Mouse (Mus musculus) kidney, adult 9 months (tissue): ENCODE results near the gene Tnfsf13b.
A peak's percentile ranks its signal among the peaks of the same experiment; 100 is the strongest.

Experiments
- DNase-seq: peaks from one replicate; pipeline ENCODE4 v3.0.0; 2022

Tnfsf13b gene

DNA sequence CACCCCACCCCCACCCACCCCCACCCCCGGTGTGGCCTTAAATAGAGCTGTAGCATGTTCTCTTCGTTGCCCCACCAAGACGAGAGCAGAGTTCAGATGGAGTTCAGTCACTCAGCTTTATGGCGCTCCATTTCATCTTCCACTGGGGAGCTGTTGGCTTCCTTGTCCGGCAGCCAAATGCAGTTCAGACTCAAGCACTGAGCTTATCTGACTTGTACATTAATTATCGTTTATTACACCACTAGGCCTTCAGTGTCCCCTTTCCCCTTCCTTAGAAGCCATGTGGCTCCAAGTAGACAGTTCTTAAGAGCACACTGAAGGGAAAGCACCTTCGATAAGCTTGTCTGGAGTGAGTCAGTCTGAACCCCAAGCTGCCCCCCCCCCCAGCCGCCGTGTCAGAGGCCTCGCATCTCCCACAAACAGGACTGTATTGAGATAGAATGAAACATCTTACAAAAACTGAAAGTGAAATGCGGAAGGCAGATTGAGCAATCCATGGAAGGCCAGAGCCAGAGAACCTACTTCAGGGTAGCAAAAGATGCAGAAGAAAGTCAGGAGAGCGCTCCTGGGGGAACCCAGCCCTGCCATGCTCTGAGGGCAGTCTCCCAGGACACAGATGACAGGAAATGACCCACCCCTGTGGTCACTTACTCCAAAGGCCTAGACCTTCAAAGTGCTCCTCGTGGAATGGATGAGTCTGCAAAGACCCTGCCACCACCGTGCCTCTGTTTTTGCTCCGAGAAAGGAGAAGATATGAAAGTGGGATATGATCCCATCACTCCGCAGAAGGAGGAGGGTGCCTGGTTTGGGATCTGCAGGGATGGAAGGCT, at the start of gene Tnfsf13b:
Gene Tnfsf13b (plus strand): TSS at position 312 of the 830 bp plus-strand sequence.
- peak; percentile 36 for DNase-seq

DNA sequence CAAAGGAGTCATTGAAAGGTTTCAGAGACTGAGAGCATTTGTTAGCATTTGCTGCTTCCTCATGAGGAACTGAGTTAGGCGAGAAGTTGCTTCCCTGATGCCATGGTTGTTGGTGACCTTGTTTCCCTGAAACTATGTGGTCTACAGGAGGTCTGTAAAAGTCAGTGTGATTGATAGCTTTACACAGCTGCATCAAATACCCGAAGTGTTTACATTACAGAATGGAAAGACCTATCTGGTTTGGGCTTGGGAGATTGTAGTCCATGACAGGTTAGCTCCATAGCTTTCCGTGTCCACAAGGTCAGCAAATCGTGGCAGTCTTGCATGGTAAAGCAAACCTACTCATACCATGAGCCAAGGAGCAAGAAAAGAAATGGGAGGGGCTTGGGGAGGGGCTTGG, 47.9 kb upstream of the Tnfsf13b start:
- no peak for DNase-seq

DNA sequence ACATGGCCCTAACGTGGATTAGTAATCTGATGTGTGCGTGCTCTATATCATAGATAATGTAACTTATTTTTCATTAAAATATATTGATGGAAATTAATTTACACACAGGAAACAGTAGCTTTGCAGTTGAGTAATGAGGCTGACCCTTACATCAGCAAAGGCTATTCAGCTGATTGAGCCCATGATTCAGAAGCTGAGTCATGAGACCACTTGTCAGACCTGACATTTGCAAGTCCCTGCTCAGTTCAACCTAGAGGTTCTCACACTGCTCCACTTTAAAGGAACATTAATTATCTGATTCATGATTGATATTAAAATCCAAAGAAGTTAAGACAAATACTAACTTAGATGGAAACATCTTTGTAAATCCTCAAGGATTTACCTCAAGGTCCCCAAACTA, 46.3 kb upstream of the Tnfsf13b start:
- no peak for DNase-seq

DNA sequence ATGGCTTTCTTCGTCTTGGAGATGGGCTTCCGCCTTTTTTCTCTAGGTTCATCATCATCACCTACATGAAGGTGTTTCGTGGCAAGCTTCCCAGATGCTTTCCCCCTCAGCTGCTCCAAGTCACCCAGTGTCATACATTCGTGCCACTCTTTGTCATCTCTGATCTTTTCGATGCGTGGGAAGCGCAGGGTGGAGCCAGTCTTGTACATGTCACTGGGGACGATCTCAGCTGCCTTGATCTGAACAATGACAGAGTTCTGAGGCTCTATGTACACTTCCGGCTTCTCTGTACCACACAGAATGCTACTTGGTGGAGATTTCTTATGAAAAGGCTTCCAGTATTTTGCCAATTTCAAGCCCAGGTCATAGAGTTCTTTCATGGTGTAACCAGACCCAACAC, 34.4 kb upstream of the Tnfsf13b start:
- DNase-seq = no peak

DNA sequence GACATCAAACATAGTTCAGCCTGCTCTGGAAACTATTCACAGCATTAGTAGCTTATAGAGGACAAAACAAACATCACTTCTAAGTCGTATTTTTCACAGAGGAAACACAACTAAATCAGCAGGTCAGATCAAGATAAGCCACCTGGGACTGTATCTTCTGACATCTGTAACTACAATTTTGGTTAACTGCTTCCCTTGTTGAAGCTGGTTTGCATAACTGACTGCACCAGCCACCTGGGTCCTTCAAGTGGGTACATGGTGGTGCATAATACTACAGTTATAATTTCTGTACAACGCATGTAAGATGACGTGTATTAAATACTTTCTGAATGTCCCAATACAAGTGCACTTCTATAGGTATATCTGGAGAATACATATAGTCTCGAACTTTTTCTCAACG, 31.0 kb upstream of the Tnfsf13b start:
- no peak for DNase-seq

DNA sequence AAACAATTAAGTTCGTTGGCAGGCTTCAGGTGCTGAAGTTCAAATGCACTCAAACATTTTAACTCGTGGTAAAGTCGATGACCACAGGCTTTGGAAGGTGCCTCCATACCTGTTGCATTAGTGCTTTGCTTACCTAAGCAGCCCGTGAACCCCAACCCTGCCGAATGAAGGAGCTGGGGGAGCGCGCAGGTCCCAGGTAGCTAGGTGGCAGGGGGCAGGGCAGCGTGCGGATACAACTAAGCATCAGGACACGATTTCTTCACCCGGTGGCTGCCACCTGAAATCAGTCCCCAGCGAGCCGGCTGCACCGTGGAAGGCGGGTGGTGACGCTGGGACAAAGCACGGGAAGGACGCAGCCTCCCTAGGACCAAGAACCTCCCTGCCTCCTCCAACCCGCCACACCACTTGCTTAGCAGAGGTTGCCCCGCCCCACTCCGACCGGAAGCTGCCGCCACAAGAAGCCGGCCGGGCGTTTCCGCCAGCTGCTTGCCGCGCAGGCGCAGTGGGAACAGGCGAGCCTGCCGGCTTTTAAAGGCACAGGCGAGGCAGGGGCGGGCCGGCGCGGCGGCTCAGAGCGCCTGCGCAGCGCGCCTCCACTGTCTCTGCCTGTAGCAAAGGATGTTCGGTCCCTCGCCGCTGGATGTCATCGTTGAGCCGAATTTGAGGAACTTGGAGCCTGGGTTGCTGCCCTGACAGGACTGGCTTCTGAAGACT, 30.2 kb upstream of the Tnfsf13b start:
- DNase-seq = peak; percentile 99

DNA sequence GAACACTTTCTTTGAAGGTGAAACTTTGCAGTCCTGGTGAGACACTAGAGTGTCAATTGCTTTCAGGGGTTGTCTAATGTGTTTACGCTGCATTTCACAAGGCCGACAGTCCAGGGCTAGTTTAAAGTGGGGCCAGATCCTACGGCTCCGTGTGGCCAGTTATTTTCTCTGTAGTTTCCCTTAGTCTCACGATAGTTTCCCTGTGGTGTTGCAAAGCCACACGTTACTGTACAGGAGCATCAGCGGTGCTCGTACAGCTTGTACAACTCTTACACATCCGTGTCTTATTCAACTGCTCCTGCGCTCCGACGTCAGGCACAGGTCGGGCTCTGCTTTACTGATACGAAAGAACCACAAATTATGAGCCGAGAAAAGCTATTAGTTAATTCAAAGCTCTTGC, 29.3 kb upstream of the Tnfsf13b start:
- DNase-seq = no peak

DNA sequence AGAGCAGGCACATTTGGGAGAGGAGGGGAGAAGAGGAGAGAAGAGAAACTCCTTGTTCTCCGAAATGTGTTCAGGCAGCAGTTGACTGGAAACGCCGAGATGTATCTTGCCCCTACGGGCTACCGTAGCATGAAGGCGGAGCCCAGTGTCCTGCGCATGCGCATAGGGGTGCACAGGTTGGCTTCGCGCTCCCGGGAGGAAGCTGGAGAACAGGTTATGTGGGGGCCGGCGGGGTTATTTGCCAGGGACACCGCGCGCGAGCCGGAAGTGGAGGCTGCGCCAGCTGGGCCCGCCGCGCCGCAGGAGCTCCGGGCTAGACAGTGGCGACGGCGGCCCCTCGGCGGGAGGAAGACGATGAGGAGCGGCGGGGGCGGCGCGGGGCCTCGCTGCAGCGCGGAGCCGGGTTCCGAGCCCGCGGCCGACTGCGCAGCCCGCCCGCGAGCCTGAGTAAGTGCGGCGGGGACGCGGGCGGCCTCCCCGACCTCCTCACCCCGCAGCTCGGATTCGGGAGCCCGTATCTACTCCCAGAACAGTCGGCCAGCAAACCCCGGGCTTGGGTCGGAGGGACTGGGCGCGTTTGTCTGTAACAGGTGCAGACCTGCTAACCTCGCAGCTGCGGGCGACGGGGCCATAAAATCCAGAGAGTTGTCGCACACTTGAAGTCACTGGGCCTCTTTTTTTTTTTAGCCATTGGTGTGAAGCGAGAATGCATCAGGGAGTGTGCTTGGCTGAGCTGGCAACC, 28.5 kb upstream of the Tnfsf13b start, which contains the start of the genes Lig4 and Abhd13:
Gene Lig4 (minus strand): TSS at position 114 of the 742 bp plus-strand sequence.
Gene Abhd13 (plus strand): TSS at position 135 of the 742 bp plus-strand sequence.
- peak; percentile 99 for DNase-seq

DNA sequence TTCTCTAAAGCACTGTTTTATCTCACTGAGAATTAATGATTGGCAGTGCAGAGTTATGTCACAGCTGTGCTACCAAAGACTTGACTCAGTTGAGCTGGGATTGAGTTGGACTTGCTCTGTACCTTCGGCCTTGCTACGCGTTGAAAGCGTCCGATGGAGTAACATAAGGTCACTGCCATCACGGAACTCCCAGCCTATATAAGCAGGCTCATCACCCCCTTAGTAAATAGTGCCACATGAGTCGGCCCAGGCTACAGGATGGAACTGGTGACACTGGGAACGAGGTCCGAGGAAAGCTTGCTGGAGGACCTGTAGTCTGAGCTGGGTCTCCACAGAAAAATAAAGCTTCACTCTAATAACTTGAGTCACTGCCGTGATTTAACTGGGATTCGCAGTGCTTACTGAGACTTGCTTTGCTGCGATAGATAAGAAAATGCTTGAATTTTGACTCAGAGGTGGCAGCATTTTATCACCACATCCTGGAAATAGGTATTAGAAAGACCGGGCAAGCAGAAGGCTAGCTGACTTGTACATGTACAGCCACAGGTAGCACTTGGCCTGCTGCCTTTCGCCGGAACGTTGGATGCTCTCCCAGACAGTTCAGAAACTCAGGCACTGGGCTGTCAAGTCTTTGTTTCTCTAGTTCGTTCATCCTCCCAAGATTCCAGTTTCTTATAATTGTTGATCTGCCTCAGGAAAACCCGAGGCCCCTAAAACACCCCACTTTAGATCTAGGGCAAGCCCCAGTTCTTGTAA, 27.6 kb upstream of the Tnfsf13b start:
- peak; percentile 27 for DNase-seq

DNA sequence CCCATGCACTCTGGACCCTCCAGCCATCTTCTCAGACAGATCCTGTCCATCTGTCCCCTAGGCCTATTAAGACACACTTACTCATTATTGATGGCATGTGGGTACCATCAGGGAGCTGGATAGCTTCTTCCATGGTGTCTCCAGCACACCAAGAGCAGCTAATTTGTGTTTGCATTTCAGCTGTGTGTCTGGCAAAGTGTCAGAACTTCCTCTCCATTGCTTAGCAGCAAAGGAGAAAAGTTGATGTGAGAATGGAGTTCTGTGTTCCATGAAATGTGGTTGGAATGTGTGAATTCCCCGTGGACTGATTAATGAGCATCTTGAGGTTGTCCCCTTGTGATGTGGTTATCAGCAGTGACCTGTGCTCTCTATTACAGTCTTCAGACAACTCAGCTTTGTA, 26.5 kb upstream of the Tnfsf13b start:
- DNase-seq = no peak

DNA sequence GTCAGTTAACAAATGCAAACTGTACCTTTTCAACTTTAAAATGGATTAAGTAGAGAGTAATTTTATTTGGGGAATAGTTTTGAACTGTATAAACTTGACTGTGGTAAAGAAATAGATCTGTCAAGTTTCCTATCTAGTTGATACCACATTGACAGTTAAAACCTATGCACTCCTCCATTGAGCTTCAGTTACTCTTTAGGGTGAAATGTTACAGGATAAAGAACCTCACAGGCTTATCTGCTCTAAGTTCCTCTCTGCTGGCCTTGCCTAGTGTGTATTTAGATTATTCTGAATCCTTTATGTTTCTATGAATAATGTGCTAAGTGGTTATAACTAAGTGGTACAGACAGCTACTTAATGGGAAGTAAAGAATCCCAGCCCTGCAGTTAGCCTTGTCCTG, 26.1 kb upstream of the Tnfsf13b start:
- DNase-seq = no peak

DNA sequence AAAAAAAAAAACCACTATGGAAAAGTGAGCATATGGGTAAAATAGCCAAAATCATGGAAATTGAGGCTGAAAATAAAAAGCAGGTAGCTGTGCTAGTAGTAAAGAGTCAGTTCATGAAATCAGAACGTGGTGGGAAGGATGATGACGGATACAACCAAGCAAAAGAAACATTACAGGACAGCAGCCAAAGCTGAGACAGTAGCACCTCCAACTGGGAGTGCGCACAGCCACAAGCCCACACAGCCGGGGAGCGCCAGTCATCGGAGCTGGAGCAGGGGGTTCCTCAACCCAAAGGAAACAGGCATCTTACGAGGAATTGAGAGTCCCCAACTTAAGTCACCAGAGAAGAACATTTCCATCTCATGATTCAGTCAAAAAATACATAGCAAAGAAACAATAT, 2.2 kb upstream of the Tnfsf13b start:
- no peak for DNase-seq

DNA sequence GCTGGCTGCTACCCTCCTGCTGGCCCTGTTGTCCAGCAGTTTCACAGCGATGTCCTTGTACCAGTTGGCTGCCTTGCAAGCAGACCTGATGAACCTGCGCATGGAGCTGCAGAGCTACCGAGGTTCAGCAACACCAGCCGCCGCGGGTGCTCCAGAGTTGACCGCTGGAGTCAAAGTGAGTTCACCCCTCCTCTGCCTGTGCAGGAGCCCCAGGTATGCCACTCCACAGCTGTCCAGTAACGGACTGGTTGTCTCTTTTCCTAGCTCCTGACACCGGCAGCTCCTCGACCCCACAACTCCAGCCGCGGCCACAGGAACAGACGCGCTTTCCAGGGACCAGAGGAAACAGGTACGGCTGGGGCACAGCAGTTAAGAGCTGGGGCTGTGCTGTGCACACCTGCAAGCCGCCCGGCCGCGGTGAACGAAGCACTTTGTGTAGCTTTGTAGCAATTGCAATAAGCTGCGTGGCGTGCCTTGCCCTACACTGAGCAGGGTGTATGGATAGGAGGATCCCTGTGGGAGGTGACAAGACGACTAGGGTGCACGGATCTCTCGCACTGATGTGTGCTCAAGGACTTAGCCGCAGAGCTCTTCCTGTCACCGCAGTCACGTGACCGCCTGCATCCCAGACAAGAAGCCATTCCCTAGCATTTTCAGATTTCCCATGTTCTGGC, 856 bp downstream of the Tnfsf13b start:
- peak; percentile 17 for DNase-seq

DNA sequence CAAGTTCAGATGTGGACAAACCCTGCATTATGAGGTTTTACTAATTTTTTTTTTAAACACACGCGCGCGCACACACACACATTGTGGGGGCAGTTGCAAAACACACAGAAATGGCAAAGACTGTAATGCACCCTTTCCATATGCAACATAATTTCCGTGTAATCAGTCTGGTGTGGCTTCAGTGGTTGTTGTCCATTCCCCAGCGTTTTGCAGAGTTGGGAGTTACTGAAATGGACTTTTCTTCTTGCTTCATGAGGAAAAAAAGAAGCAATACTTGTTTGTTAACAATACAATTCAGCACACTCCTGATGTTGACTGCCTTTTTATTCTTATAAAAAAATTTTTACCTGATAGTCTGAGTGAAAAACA, 1.4 kb downstream of the Tnfsf13b start:
- no peak for DNase-seq

DNA sequence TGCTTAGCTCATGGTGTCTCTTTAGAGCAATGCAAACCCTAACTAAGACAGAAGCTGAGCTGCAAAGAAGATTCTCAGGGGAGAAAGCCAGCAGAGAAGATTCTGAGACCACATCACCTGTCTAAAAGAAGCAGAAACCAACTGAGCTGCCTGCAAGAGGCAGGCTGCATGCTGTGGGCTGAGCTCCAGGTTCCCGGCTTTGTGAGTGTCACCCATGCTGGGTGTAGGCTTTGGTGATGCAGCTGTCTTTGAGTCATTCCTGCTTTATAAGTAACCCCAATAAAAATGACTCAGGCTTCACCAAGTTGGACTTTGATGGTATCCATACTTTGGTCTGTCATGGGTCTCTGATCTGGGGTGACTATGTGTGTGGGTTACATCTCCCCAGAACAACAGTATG, 10.0 kb downstream of the Tnfsf13b start:
- no peak for DNase-seq

DNA sequence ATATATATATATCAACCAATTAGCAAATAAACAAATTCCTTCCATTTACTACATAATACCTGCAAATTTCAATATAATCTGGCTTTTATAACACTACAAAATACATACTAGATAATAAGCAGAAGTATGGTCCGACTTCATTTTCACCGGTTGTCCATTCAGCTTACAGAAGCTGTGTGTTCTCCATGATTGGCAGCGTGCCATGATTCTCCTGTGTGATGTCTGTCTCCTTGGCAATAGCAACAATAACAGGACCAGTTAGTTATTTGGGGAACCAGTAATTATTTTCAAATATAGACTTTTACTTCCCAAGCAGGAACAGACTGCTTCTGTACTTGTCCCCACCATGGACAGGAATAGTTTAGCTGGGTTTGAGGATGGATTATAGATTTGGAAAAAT, 11.0 kb downstream of the Tnfsf13b start:
- no peak for DNase-seq

DNA sequence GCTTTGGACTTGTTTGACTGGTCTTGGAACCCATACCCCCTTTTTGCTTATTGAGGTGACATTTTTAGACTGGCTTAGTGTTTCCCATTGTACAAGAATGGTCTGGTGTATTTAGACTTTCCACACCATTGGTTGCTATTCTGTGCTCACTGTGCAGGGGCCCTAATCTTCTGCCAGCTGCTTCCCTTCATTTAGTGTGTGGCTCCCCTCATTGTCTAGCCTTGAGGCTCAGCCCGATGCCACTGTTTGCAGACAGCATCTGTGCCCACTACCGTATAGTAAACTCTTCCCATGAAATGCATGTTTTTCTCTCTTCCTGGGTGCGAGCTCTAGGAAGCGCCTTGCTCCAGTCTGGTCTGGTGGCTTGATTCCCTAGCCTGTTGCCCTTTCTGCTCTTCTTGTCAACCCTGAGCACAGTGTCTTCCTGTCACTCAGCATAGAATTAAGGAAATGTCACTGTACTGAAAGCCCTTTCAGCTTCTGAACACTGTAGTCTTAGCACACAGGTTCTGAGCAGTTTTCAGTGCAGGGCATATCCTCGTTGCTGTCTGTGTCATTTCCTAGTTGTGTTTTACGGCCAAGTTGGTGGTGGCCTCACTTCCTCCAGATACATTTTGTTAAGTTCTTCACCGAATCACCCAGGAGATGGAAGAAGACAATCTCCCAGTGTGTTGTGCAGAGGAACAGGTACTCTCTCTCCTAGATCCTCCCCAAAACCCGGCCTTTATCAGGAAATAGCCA, 24.2 kb downstream of the Tnfsf13b start:
- no peak for DNase-seq

DNA sequence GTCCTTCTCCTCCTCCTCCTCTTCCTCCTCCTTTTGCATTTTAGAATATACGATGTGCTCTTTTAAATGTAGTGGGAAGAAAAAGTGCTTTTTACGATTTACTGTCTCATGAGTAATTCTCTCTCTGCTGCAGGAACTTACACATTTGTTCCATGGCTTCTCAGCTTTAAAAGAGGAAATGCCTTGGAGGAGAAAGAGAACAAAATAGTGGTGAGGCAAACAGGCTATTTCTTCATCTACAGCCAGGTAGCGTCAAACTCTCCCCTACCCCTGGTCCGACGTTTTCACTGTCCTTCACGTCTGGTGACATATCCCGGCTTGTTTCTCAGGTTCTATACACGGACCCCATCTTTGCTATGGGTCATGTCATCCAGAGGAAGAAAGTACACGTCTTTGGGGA, 24.9 kb downstream of the Tnfsf13b start:
- DNase-seq = no peak

DNA sequence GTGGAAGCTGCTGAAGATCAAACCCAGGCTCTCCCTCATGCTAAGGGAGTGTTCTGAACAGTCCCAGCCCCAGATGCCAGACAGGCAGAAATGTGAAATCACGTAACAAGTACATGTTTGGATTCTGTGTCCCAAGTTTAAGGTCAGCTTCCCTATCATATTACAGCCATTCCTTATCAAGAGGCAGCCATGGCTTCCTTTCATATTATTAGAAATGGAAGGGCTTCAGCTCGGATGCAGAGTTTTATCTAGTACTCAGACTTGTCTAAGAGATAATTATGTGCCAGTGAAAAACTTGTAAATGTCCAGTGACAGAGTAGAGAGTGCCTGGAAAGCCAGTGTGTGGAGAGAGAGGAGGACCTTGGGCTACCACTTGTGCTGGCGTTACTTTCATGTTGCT, 34.6 kb downstream of the Tnfsf13b start:
- DNase-seq = no peak

DNA sequence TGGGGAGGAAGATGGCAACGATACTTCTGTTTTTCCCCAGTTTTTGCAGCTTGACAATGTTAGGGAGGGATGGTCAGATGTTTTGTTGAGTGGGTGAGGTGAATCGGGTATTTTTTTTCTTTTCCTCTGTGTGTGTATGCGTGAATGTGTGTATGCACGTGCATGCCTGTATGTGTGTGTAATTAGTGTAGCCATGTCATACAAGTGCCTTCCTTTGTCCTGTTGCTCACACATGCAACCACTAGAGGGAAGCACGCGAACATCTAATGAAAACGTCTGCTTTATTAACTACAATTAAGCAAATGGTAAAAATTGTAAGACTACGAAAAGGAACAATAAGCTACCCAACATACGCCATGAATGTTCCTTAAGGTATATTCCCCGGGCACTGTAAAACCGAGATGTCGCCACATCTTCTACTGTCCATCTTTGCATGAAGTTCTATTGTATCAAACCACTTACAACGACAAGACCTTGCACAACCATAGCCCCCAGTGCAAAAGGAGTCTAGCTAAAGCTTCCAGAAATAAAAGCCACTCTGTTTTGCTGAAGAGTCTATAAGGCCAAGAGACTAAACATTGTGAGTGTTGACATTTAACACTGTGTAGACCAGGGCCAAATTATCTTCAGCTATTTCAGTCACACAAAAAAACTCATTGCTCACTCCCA, 37.7 kb downstream of the Tnfsf13b start:
- peak; percentile 42 for DNase-seq

DNA sequence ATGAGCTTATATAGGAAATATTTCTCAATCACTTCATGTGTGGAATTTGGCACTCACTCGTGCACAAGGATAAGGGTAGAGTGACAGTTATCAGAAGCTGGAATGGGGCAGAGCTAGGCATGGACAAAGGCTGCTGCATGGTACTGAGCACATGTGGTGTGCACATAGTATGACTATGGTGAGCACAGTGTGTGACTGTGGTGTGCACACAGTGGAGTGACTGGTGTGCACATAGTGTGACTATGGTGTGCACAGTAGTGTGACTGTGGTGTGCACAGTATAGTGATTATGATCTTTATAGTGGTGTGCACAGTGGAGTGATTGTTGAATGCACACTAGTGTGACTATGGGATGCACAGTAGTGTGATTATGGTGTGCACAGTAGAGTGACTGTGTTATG, 39.5 kb downstream of the Tnfsf13b start:
- DNase-seq = no peak
